9 mouse cellular contexts compared by ENCODE assay signal in genomic region chr11:95056768-95057501, GRCm38 (mm10). TPM values are rescaled to one million over a fixed set of nuclear protein-coding genes. Genes with fewer than 3 reads are reported as not detected.
DNase-seq lines count a peak whose midpoint lies in the region; ATAC-seq lines count a peak whose summit lies in the region.
"Had no signal": no experiment of that assay in that cellular context is flagged by ENCODE, and none has a peak within 500 bp of the region (broad histone marks: within the 10 kb centered on the region; RNA-seq: fewer than 3 reads in every experiment).

No protein-coding gene starts in this region.

- 43% methylated on average over 19 of the region's 19 CpGs for whole genome bisulfite sequencing in heart, embryonic 14.5 days
- WGBS in hindbrain, embryonic 14.5 days = 27% methylated on average over 19 of the region's 19 CpGs
- WGBS in neural tube, embryonic 15.5 days = 25% methylated on average over 19 of the region's 19 CpGs
- 57% methylated on average over 19 of the region's 19 CpGs for WGBS in intestine, embryonic 16.5 days

- 0 out of 2 replicates have a peak, but pooled peaks have one; percentile 27 for ATAC-seq in heart, embryonic 14.5 days (ENCODE audit: insufficient number of reproducible peaks, insufficient read depth, low FRiP score, low read depth)
- no peak for ATAC-seq in hindbrain, embryonic 14.5 days (ENCODE audit: low FRiP score)
- ATAC-seq in neural tube, embryonic 15.5 days (ENCODE audit: low FRiP score) = no peak
- ATAC-seq in intestine, embryonic 16.5 days = no peak
- ATAC-seq: lung, postnatal 0 days had no signal

- no peaks in the 10 kb centered on the region for H3K4me1 ChIP-seq in heart, embryonic 14.5 days (ENCODE audit: control insufficient read depth in 2 of 2, insufficient read depth in 2 of 2, low read length in 2 of 2)
- H3K4me1 ChIP-seq in hindbrain, embryonic 14.5 days (replicated peaks; ENCODE audit: control insufficient read depth, insufficient read depth, low read length) = no peaks in the 10 kb centered on the region
- no peaks in the 10 kb centered on the region for H3K4me1 ChIP-seq in neural tube, embryonic 15.5 days
- H3K4me1 ChIP-seq in intestine, embryonic 16.5 days (ENCODE audit: control insufficient read depth, insufficient read depth, low read length) = no peaks in the 10 kb centered on the region

- H3K27me3 ChIP-seq in heart, embryonic 14.5 days (ENCODE audit: control insufficient read depth, insufficient read depth, low read length) = no peaks in the 10 kb centered on the region
- peaks cover 4% of the 10 kb centered on the region; the same call in 1 of the 2 replicates for H3K27me3 ChIP-seq in hindbrain, embryonic 14.5 days (ENCODE audit: control insufficient read depth, insufficient read depth, low read length)
- 0 out of 2 replicates have a peak, but pooled peaks cover 15% of the 10 kb centered on the region for H3K27me3 ChIP-seq in neural tube, embryonic 15.5 days (replicated peaks)
- no peaks in the 10 kb centered on the region for H3K27me3 ChIP-seq in intestine, embryonic 16.5 days (replicated peaks; ENCODE audit: control insufficient read depth, insufficient read depth, low read length)

- no peak overlapping the region for H3K27ac ChIP-seq in heart, embryonic 14.5 days (replicated peaks in 1 of 2; ENCODE audit: control insufficient read depth in 1 of 2, insufficient read depth in 1 of 2, low read depth in 2 of 2, low read length in 2 of 2)
- no peak overlapping the region for H3K27ac ChIP-seq in hindbrain, embryonic 14.5 days
- H3K27ac ChIP-seq in neural tube, embryonic 15.5 days (replicated peaks) = no peak overlapping the region
- H3K27ac ChIP-seq in intestine, embryonic 16.5 days (ENCODE audit: low read length) = no peak overlapping the region

- no peak overlapping the region for H3K4me3 ChIP-seq in heart, embryonic 14.5 days (ENCODE audit: control insufficient read depth in 1 of 2, insufficient read depth in 1 of 2, low read depth in 1 of 2, low read length in 2 of 2)
- no peak overlapping the region for H3K4me3 ChIP-seq in hindbrain, embryonic 14.5 days (replicated peaks; ENCODE audit: low read length)
- H3K4me3 ChIP-seq in neural tube, embryonic 15.5 days (replicated peaks) = no peak overlapping the region
- no peak overlapping the region for H3K4me3 ChIP-seq in intestine, embryonic 16.5 days (ENCODE audit: low read length)

- intact Hi-C loops in heart, postnatal 25 days (cut with DNase I) = no loop called here

- no peaks in the 10 kb centered on the region for H3K9me3 ChIP-seq in heart, embryonic 14.5 days (ENCODE audit: control insufficient read depth, low read length)
- H3K9me3 ChIP-seq in hindbrain, embryonic 14.5 days (ENCODE audit: control insufficient read depth, low read length) = no peaks in the 10 kb centered on the region
- no peaks in the 10 kb centered on the region for H3K9me3 ChIP-seq in neural tube, embryonic 15.5 days (replicated peaks)
- H3K9me3 ChIP-seq in intestine, embryonic 16.5 days (ENCODE audit: control insufficient read depth, low read length) = no peaks in the 10 kb centered on the region

- no peak overlapping the region for H3K4me2 ChIP-seq in heart, embryonic 14.5 days (ENCODE audit: low read length)
- H3K4me2 ChIP-seq in hindbrain, embryonic 14.5 days (replicated peaks) = 0 out of 2 replicates have a peak overlapping the region, but pooled peaks have one; percentile 3
- H3K4me2 ChIP-seq in neural tube, embryonic 15.5 days = peak overlapping the region; percentile 30
- no peak overlapping the region for H3K4me2 ChIP-seq in intestine, embryonic 16.5 days (ENCODE audit: low read depth, low read length)

- no peak overlapping the region for H3K9ac ChIP-seq in heart, embryonic 14.5 days (ENCODE audit: low read length)
- no peak overlapping the region for H3K9ac ChIP-seq in hindbrain, embryonic 14.5 days
- H3K9ac ChIP-seq in neural tube, embryonic 15.5 days (replicated peaks) = no peak overlapping the region
- no peak overlapping the region for H3K9ac ChIP-seq in intestine, embryonic 16.5 days (ENCODE audit: low read depth, low read length)

- H3K36me3 ChIP-seq in heart, embryonic 14.5 days (ENCODE audit: control insufficient read depth, insufficient read depth, low read length) = peaks cover 77% of the 10 kb centered on the region
- peaks cover 49% of the 10 kb centered on the region for H3K36me3 ChIP-seq in hindbrain, embryonic 14.5 days (replicated peaks; ENCODE audit: control insufficient read depth, insufficient read depth)
- peaks cover 52% of the 10 kb centered on the region for H3K36me3 ChIP-seq in neural tube, embryonic 15.5 days
- H3K36me3 ChIP-seq in intestine, embryonic 16.5 days (ENCODE audit: control insufficient read depth, insufficient read depth, low read length) = peaks cover 10% of the 10 kb centered on the region

- DNase-seq in heart, adult 18-20 months = no peak
- DNase-seq in brain, adult 2 months (ENCODE audit: low read depth, low spot score) = peak; percentile 44
- no peak for DNase-seq in hindbrain, embryonic 14.5 days (ENCODE audit: low spot score)
- DNase-seq in layer of hippocampus, postnatal 25 days (ENCODE audit: extremely low spot score in 1 of 2, low spot score in 1 of 2) = no peak
- DNase-seq in heart, postnatal 25 days (ENCODE audit: low spot score) = no peak

RNA-seq across cellular contexts. Expression of gene Pdk2, which starts 15.8 kb away (rescaled TPM):
- 112 and 113 TPM in 2 replicates for polyA plus RNA-seq in heart, embryonic 14.5 days (2014; fragmentation: Nextera tagmentation; extraction: Ambion mirVana)
- total RNA-seq in heart, adult 18-20 months (2021) = 100 to 1,000 TPM; 421 to 452 TPM
- 22.7 and 25.2 TPM in 2 replicates for polyA plus RNA-seq in hindbrain, embryonic 14.5 days (2014; fragmentation: Nextera tagmentation; extraction: Ambion mirVana)
- polyA plus RNA-seq in neural tube, embryonic 15.5 days (2015; fragmentation: Nextera tagmentation; extraction: Ambion mirVana) = 24.9 and 27.1 TPM in 2 replicates
- total RNA-seq in layer of hippocampus, postnatal 25 days (2021) = 100 to 1,000 TPM; 114 to 118 TPM
- 42.2 and 48.2 TPM in 2 replicates for polyA plus RNA-seq in intestine, embryonic 16.5 days (2015; fragmentation: Nextera tagmentation; extraction: Ambion mirVana)
- total RNA-seq in heart, postnatal 25 days (2021) = 100 to 1,000 TPM; 377 to 397 TPM

RNA-seq across cellular contexts. Expression of gene Itga3, which starts 19.7 kb away (rescaled TPM):
- polyA plus RNA-seq in heart, embryonic 14.5 days (2014; fragmentation: Nextera tagmentation; extraction: Ambion mirVana) = 9.4 TPM in 2 replicates
- 10 to 100 TPM in 1 of 2 experiments, 1 to 10 TPM in 1; 8.6 to 10.1 TPM for total RNA-seq in heart, adult 18-20 months (2021)
- 15.6 and 16.9 TPM in 2 replicates for polyA plus RNA-seq in hindbrain, embryonic 14.5 days (2014; fragmentation: Nextera tagmentation; extraction: Ambion mirVana)
- polyA plus RNA-seq in neural tube, embryonic 15.5 days (2015; fragmentation: Nextera tagmentation; extraction: Ambion mirVana) = 17.7 and 20.3 TPM in 2 replicates
- 10 to 100 TPM; 11.7 to 15.6 TPM for total RNA-seq in layer of hippocampus, postnatal 25 days (2021)
- polyA plus RNA-seq in intestine, embryonic 16.5 days (2015; fragmentation: Nextera tagmentation; extraction: Ambion mirVana) = 35.7 and 39.9 TPM in 2 replicates
- 10 to 100 TPM; 10.8 to 11.7 TPM for total RNA-seq in heart, postnatal 25 days (2021)

RNA-seq across cellular contexts. Expression of gene Samd14, which starts 47.3 kb away (rescaled TPM):
- 8.5 and 10.1 TPM in 2 replicates for polyA plus RNA-seq in heart, embryonic 14.5 days (2014; fragmentation: Nextera tagmentation; extraction: Ambion mirVana)
- 1 to 10 TPM; 1.1 to 1.9 TPM for total RNA-seq in heart, adult 18-20 months (2021)
- polyA plus RNA-seq in hindbrain, embryonic 14.5 days (2014; fragmentation: Nextera tagmentation; extraction: Ambion mirVana) = 130 and 135 TPM in 2 replicates
- polyA plus RNA-seq in neural tube, embryonic 15.5 days (2015; fragmentation: Nextera tagmentation; extraction: Ambion mirVana) = 139 and 167 TPM in 2 replicates
- total RNA-seq in layer of hippocampus, postnatal 25 days (2021) = 10 to 100 TPM; 48.4 to 49.1 TPM
- polyA plus RNA-seq in intestine, embryonic 16.5 days (2015; fragmentation: Nextera tagmentation; extraction: Ambion mirVana) = 13.2 and 13.6 TPM in 2 replicates
- 1 to 10 TPM; 1.2 to 1.5 TPM for total RNA-seq in heart, postnatal 25 days (2021)

Comparison
In these comparisons a context has a peak if more than half of its experiments do, and no peak if none do; other contexts are left out.
1. H3K4me2 ChIP-seq: peak in hindbrain, embryonic 14.5 days (single experiment) and neural tube, embryonic 15.5 days (single experiment); none in heart, embryonic 14.5 days (single experiment) and intestine, embryonic 16.5 days (single experiment).